In the genomic region with DNA sequence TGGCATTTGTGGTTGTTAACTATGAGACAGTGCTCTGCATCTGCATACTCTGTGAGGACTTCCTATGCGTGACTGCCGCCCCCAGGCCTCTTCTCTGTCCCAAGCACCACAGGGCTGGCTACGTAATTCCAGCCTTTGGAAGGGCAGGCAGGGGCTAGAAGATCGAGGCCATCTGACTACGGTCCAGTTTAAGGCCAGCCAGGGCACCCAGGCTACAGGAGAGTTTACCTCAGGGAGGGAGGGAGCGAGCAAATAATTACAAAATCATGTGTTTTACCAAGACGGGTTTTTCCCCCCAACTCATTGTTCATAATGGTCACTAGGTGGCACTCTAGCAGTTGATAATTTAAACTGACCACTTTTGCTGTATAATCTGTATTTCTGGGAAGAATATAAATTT, we compare ENCODE assay signal across 8 mouse cellular contexts. TPM values are rescaled to one million over a fixed set of nuclear protein-coding genes. Genes with fewer than 3 reads are reported as not detected.
DNase-seq lines count a peak whose midpoint lies in the region; ATAC-seq lines count a peak whose summit lies in the region.

No protein-coding gene starts in this region.

- no peak overlapping the region for H3K9ac ChIP-seq in embryonic facial prominence, embryonic 11.5 days (replicated peaks; ENCODE audit: low read length)

- H3K36me3 ChIP-seq in embryonic facial prominence, embryonic 11.5 days (replicated peaks; ENCODE audit: control insufficient read depth, insufficient read depth, low read depth, low read length), result no peaks in the 10 kb centered on the region
- H3K36me3 ChIP-seq in embryonic facial prominence, embryonic 10.5 days (replicated peaks), result peaks cover 76% of the 10 kb centered on the region
- H3K36me3 ChIP-seq in limb, embryonic 10.5 days, result peaks cover 71% of the 10 kb centered on the region

- no peak overlapping the region for H3K27ac ChIP-seq in embryonic facial prominence, embryonic 11.5 days (replicated peaks; ENCODE audit: low read depth, low read length)
- no peak overlapping the region for H3K27ac ChIP-seq in embryonic facial prominence, embryonic 10.5 days (replicated peaks)
- H3K27ac ChIP-seq in limb, embryonic 10.5 days, result 0 out of 2 replicates have a peak overlapping the region, but pooled peaks have one; percentile 28

- ATAC-seq in embryonic facial prominence, embryonic 11.5 days (replicated peaks; ENCODE audit: insufficient number of reproducible peaks, low FRiP score, low TSS enrichment, low read depth), result no peak

- peak; percentile 64 for DNase-seq in embryonic facial prominence, embryonic 11.5 days (ENCODE audit: low spot score)
- DNase-seq in embryonic facial prominence, embryonic 10.5 days (ENCODE audit: low spot score), result no peak
- DNase-seq in thymus, postnatal 14 days, result peak; percentile 13
- DNase-seq in thymus, postnatal 36 days, result no peak
- DNase-seq in limb, embryonic 10.5 days (ENCODE audit: low spot score), result peak; percentile 39
- no peak for DNase-seq in frontal cortex, postnatal 14 days (ENCODE audit: low spot score in 2 of 2)
- no peak for DNase-seq in gastrocnemius, postnatal 10 days
- DNase-seq in ovary, postnatal 14 days (ENCODE audit: low spot score), result no peak

- H3K4me1 ChIP-seq in embryonic facial prominence, embryonic 11.5 days (ENCODE audit: control insufficient read depth, insufficient read depth, low read length), result no peaks in the 10 kb centered on the region
- H3K4me1 ChIP-seq in embryonic facial prominence, embryonic 10.5 days, result no peaks in the 10 kb centered on the region
- H3K4me1 ChIP-seq in limb, embryonic 10.5 days, result no peaks in the 10 kb centered on the region

- H3K27me3 ChIP-seq in embryonic facial prominence, embryonic 11.5 days (ENCODE audit: control insufficient read depth, insufficient read depth, low read length), result no peaks in the 10 kb centered on the region
- H3K27me3 ChIP-seq in embryonic facial prominence, embryonic 10.5 days (replicated peaks; ENCODE audit: low read depth, poor library complexity, severe bottlenecking), result no peaks in the 10 kb centered on the region
- H3K27me3 ChIP-seq in limb, embryonic 10.5 days (ENCODE audit: low read depth, poor library complexity, severe bottlenecking), result no peaks in the 10 kb centered on the region

- no peak overlapping the region for H3K4me2 ChIP-seq in embryonic facial prominence, embryonic 11.5 days (ENCODE audit: low read depth, low read length)

- H3K4me3 ChIP-seq in embryonic facial prominence, embryonic 11.5 days (ENCODE audit: low read depth, low read length), result no peak overlapping the region
- no peak overlapping the region for H3K4me3 ChIP-seq in embryonic facial prominence, embryonic 10.5 days
- no peak overlapping the region for H3K4me3 ChIP-seq in limb, embryonic 10.5 days

- H3K9me3 ChIP-seq in embryonic facial prominence, embryonic 11.5 days (replicated peaks; ENCODE audit: control insufficient read depth, low read length), result no peaks in the 10 kb centered on the region
- no peaks in the 10 kb centered on the region for H3K9me3 ChIP-seq in embryonic facial prominence, embryonic 10.5 days
- no peaks in the 10 kb centered on the region for H3K9me3 ChIP-seq in limb, embryonic 10.5 days (replicated peaks)

- 54% methylated on average over 7 of the region's 7 CpGs for WGBS in embryonic facial prominence, embryonic 11.5 days
- 55% methylated on average over 7 of the region's 7 CpGs for WGBS in embryonic facial prominence, embryonic 10.5 days
- 61% methylated on average over 7 of the region's 7 CpGs for WGBS in limb, embryonic 10.5 days

RNA-seq across cellular contexts. Expression of a gene that starts 9.6 kb away (rescaled TPM):
- polyA plus RNA-seq in embryonic facial prominence, embryonic 11.5 days (2014; fragmentation: Nextera tagmentation; extraction: Ambion mirVana), result 64.5 and 69.2 TPM in 2 replicates
- polyA plus RNA-seq in embryonic facial prominence, embryonic 10.5 days (2016; fragmentation: Nextera tagmentation; extraction: Ambion mirVana), result 74.4 and 83.9 TPM in 2 replicates
- 216 and 262 TPM in 2 replicates for polyA plus RNA-seq in limb, embryonic 10.5 days (2016; fragmentation: Nextera tagmentation; extraction: Ambion mirVana)
- 1 to 10 TPM; 2.9 to 3.5 TPM for total RNA-seq in gastrocnemius, postnatal 10 days (2021)

RNA-seq across cellular contexts. Expression of a gene that starts 18.8 kb away (rescaled TPM):
- 39.6 and 39.9 TPM in 2 replicates for polyA plus RNA-seq in embryonic facial prominence, embryonic 11.5 days (2014; fragmentation: Nextera tagmentation; extraction: Ambion mirVana)
- 36.0 and 37.3 TPM in 2 replicates for polyA plus RNA-seq in embryonic facial prominence, embryonic 10.5 days (2016; fragmentation: Nextera tagmentation; extraction: Ambion mirVana)
- 36.6 and 38.8 TPM in 2 replicates for polyA plus RNA-seq in limb, embryonic 10.5 days (2016; fragmentation: Nextera tagmentation; extraction: Ambion mirVana)
- 10 to 100 TPM; 14.1 to 14.8 TPM for total RNA-seq in gastrocnemius, postnatal 10 days (2021)

Comparison
In these comparisons a context has a peak if more than half of its experiments do, and no peak if none do; other contexts are left out.
1. DNase-seq: peak in embryonic facial prominence, embryonic 11.5 days (single experiment), thymus, postnatal 14 days (single experiment) and limb, embryonic 10.5 days (single experiment); none in embryonic facial prominence, embryonic 10.5 days (single experiment), thymus, postnatal 36 days (0 of 2), frontal cortex, postnatal 14 days (0 of 2), gastrocnemius, postnatal 10 days (single experiment) and ovary, postnatal 14 days (single experiment).